Mouse (Mus musculus) midbrain, embryonic 11.5 days (tissue): ENCODE results near the gene Arnt2. TPM values are rescaled to one million over a fixed set of nuclear protein-coding genes. Genes with fewer than 3 reads are reported as not detected.

Source experiments
- ATAC-seq: fragments of 200-750 bp; cut with Nextera tagmentation; 2 replicates; pipeline ENCODE4 v1.8.0; 2017; ENCODE audit warnings: moderate TSS enrichment, moderate library complexity; ENCODE audit not compliant: low FRiP score
- DNase-seq: peaks from one replicate; pipeline ENCODE4 v3.0.0; 2015; ENCODE audit warnings: low spot score; ENCODE audit errors: missing footprints
- H3K27ac ChIP-seq: fragments of 300-500 bp; sonication (generic); 2 replicates; pipeline ENCODE4 v1.5.1; 2014; ENCODE audit warnings: low read depth, low read length
- H3K27me3 ChIP-seq: fragments of 300-500 bp; sonication (generic); 2 replicates; pipeline ENCODE4 v1.6.1; 2014; ENCODE audit warnings: mild to moderate bottlenecking, low read length, moderate library complexity, mixed read lengths; ENCODE audit not compliant: control insufficient read depth, insufficient read depth
- H3K36me3 ChIP-seq: fragments of 300-500 bp; sonication (generic); 2 replicates; pipeline ENCODE4 v1.6.1; 2014; ENCODE audit warnings: mild to moderate bottlenecking, low read length, moderate library complexity, mixed read lengths; ENCODE audit not compliant: control insufficient read depth, insufficient read depth
- H3K4me1 ChIP-seq: fragments of 300-500 bp; sonication (generic); 2 replicates; pipeline ENCODE4 v1.6.1; 2014; ENCODE audit warnings: low read length; ENCODE audit not compliant: control insufficient read depth, insufficient read depth
- H3K4me2 ChIP-seq: fragments of 300-500 bp; sonication (generic); 2 replicates; pipeline ENCODE4 v1.6.1; 2014; ENCODE audit warnings: mild to moderate bottlenecking, moderate library complexity
- H3K4me3 ChIP-seq: fragments of 300-500 bp; sonication (generic); 2 replicates; pipeline ENCODE4 v1.5.1; 2014; ENCODE audit warnings: low read depth, low read length
- H3K9ac ChIP-seq: fragments of 300-500 bp; sonication (generic); 2 replicates; pipeline ENCODE4 v1.6.1; 2014; ENCODE audit warnings: low read length
- H3K9me3 ChIP-seq: fragments of 300-500 bp; sonication (generic); 2 replicates; pipeline ENCODE4 v1.6.1; 2016; ENCODE audit warnings: low read length; ENCODE audit not compliant: control insufficient read depth
- WGBS: fragments of 180-500 bp; shearing (Covaris S2); extraction: QIAGEN DNeasy Blood & Tissue Kit; methylation state at CpG from one replicate; pipeline ENCODE4 v1.1.7; 2014; 5-methylcytosine and 5-hydroxymethylcytosine counted together
- polyA plus RNA-seq: library from polyadenylated mRNA; unstranded; fragments of >200 nt; fragmentation: Nextera tagmentation; extraction: Ambion mirVana; gene quantifications from 2 replicates; pipeline ENCODE4 v1.2.1, GENCODE M21; 2014

The Arnt2 gene
- polyA plus RNA-seq, 1 experiment from 2014 or later = 36.4 TPM

GRCm38 (mm10) chr7:84254916-84255315 is 155.1 kb downstream of the Arnt2 start:
- H3K4me1 ChIP-seq = no peaks in the 10 kb centered on the region
- H3K4me3 ChIP-seq = no peak overlapping the region

GRCm38 (mm10) chr7:84254311-84254710 is 155.7 kb downstream of the Arnt2 start:
- Histone ChIP-seq H3K9ac (no peak overlapping the region), H3K27ac (no peak overlapping the region), H3K4me3 (no peak overlapping the region), H3K4me1 (no peaks in the 10 kb centered on the region), H3K9me3 (no peaks in the 10 kb centered on the region), H3K36me3 (0 out of 2 replicates have a peak, but pooled peaks cover 4% of the 10 kb centered on the region), H3K27me3 (no peaks in the 10 kb centered on the region), H3K4me2 (no peak overlapping the region)
- 59% methylated on average over 3 of the region's 3 CpGs for WGBS
- no peak for ATAC-seq
- DNase-seq = peak; percentile 75

More at GRCm38 (mm10) chr7:84254916-84255315, 155.1 kb downstream of the Arnt2 start:
- H3K27me3 ChIP-seq = no peaks in the 10 kb centered on the region
- H3K9ac ChIP-seq = no peak overlapping the region
- 73% methylated on average over 8 of the region's 8 CpGs for WGBS
- no peak for ATAC-seq
- no peak overlapping the region for H3K4me2 ChIP-seq
- H3K36me3 ChIP-seq = 0 out of 2 replicates have a peak, but pooled peaks cover 4% of the 10 kb centered on the region
- no peak overlapping the region for H3K27ac ChIP-seq
- no peaks in the 10 kb centered on the region for H3K9me3 ChIP-seq
- DNase-seq = peak; percentile 67

- no peak for DNase-seq
- H3K27me3 ChIP-seq = no peaks in the 10 kb centered on the region
- H3K36me3 ChIP-seq = 0 out of 2 replicates have a peak, but pooled peaks cover 4% of the 10 kb centered on the region
- H3K27ac ChIP-seq = no peak overlapping the region
- peaks cover 6% of the 10 kb centered on the region; the same call in 1 of the 2 replicates for H3K4me1 ChIP-seq
- whole genome bisulfite sequencing = 95% methylated on average over 2 of the region's 2 CpGs
- no peaks in the 10 kb centered on the region for H3K9me3 ChIP-seq
- no peak overlapping the region for H3K4me2 ChIP-seq
- no peak for ATAC-seq
- H3K9ac ChIP-seq = no peak overlapping the region
- no peak overlapping the region for H3K4me3 ChIP-seq
These were observed 158.3 kb downstream of the Arnt2 start for GRCm38 (mm10) chr7:84251667-84252066.

GRCm38 (mm10) chr7:84250736-84251135 is 159.2 kb downstream of the Arnt2 start:
- H3K36me3 ChIP-seq = 0 out of 2 replicates have a peak, but pooled peaks cover 4% of the 10 kb centered on the region
- WGBS = 96% methylated on average over 2 of the region's 2 CpGs
- ATAC-seq (no peak), DNase-seq (peak; percentile 80)
- no peaks in the 10 kb centered on the region for H3K9me3 ChIP-seq
- H3K27me3 ChIP-seq = no peaks in the 10 kb centered on the region
- no peak overlapping the region for H3K4me3 ChIP-seq
- no peak overlapping the region for H3K27ac ChIP-seq
- peaks cover 6% of the 10 kb centered on the region; the same call in 1 of the 2 replicates for H3K4me1 ChIP-seq
- H3K4me2 ChIP-seq = no peak overlapping the region
- H3K9ac ChIP-seq = no peak overlapping the region

- no peak overlapping the region for H3K27ac ChIP-seq
- DNase-seq (no peak), ATAC-seq (no peak)
- H3K4me1 ChIP-seq = peaks cover 6% of the 10 kb centered on the region; the same call in 1 of the 2 replicates
- H3K4me3 ChIP-seq = no peak overlapping the region
- 82% methylated on average over 8 of the region's 8 CpGs for WGBS
- no peaks in the 10 kb centered on the region for H3K9me3 ChIP-seq
- no peak overlapping the region for H3K9ac ChIP-seq
- no peaks in the 10 kb centered on the region for H3K27me3 ChIP-seq
- no peak overlapping the region for H3K4me2 ChIP-seq
- 0 out of 2 replicates have a peak, but pooled peaks cover 4% of the 10 kb centered on the region for H3K36me3 ChIP-seq
These were observed 160.0 kb downstream of the Arnt2 start for GRCm38 (mm10) chr7:84249951-84250350.

GRCm38 (mm10) chr7:84249381-84249780 is 160.6 kb downstream of the Arnt2 start:
- Histone ChIP-seq H3K4me3 (no peak overlapping the region), H3K4me2 (no peak overlapping the region), H3K9me3 (no peaks in the 10 kb centered on the region), H3K9ac (no peak overlapping the region), H3K27ac (no peak overlapping the region), H3K4me1 (peaks cover 6% of the 10 kb centered on the region; the same call in 1 of the 2 replicates), H3K27me3 (no peaks in the 10 kb centered on the region), H3K36me3 (0 out of 2 replicates have a peak, but pooled peaks cover 2% of the 10 kb centered on the region)
- DNase-seq = peak; percentile 72
- WGBS = 49% methylated on average over 7 of the region's 7 CpGs
- ATAC-seq = no peak

GRCm38 (mm10) chr7:84247960-84248665 is 161.9 kb downstream of the Arnt2 start:
- Histone ChIP-seq H3K36me3 (0 out of 2 replicates have a peak, but pooled peaks cover 2% of the 10 kb centered on the region), H3K4me1 (peaks cover 6% of the 10 kb centered on the region; the same call in 1 of the 2 replicates), H3K27ac (no peak overlapping the region), H3K9me3 (no peaks in the 10 kb centered on the region), H3K4me3 (no peak overlapping the region), H3K9ac (no peak overlapping the region), H3K27me3 (no peaks in the 10 kb centered on the region), H3K4me2 (no peak overlapping the region)
- WGBS = 19% methylated on average over 3 of the region's 3 CpGs
- DNase-seq (peak; percentile 81), ATAC-seq (peak; percentile 67)

- no peaks in the 10 kb centered on the region for H3K9me3 ChIP-seq
- DNase-seq = peak; percentile 61
- 86% methylated on average over 5 of the region's 5 CpGs for WGBS
- ATAC-seq = no peak
- no peak overlapping the region for H3K4me3 ChIP-seq
- no peaks in the 10 kb centered on the region for H3K27me3 ChIP-seq
- peaks cover 6% of the 10 kb centered on the region; the same call in 1 of the 2 replicates for H3K4me1 ChIP-seq
- H3K36me3 ChIP-seq = 0 out of 2 replicates have a peak, but pooled peaks cover 2% of the 10 kb centered on the region
- H3K9ac ChIP-seq = no peak overlapping the region
- no peak overlapping the region for H3K27ac ChIP-seq
- no peak overlapping the region for H3K4me2 ChIP-seq
These were observed 163.1 kb downstream of the Arnt2 start for GRCm38 (mm10) chr7:84246878-84247277.

GRCm38 (mm10) chr7:84246093-84246492 is 163.9 kb downstream of the Arnt2 start:
- Histone ChIP-seq H3K4me2 (no peak overlapping the region), H3K9ac (no peak overlapping the region), H3K4me1 (peaks cover 6% of the 10 kb centered on the region; the same call in 1 of the 2 replicates), H3K36me3 (0 out of 2 replicates have a peak, but pooled peaks cover 2% of the 10 kb centered on the region), H3K4me3 (no peak overlapping the region), H3K9me3 (no peaks in the 10 kb centered on the region), H3K27ac (no peak overlapping the region), H3K27me3 (no peaks in the 10 kb centered on the region)
- 82% methylated on average over 2 of the region's 2 CpGs for WGBS
- no peak for DNase-seq
- ATAC-seq = no peak
